In genomic region chrX:137167658-137168057, GRCm38 (mm10) we compare ENCODE assay signal across 27 mouse cellular contexts. TPM values are rescaled to one million over a fixed set of nuclear protein-coding genes. Genes with fewer than 3 reads are reported as not detected.
"Had no signal": no experiment of that assay in that cellular context is flagged by ENCODE, and none has a peak within 500 bp of the region (broad histone marks: within the 10 kb centered on the region; RNA-seq: fewer than 3 reads in every experiment).

No protein-coding gene starts in this region.

- H3K9me3 ChIP-seq: lung, embryonic 15.5 days; megakaryocyte, embryonic 14.5 days; midbrain, embryonic 13.5 days; midbrain, embryonic 15.5 days; neural tube, embryonic 13.5 days; neural tube, embryonic 15.5 days had no signal

- H3K27ac ChIP-seq: lung, embryonic 15.5 days; macrophage; midbrain, embryonic 13.5 days; midbrain, embryonic 15.5 days; neural tube, embryonic 13.5 days; neural tube, embryonic 15.5 days had no signal

- H3K4me3 ChIP-seq: lung, embryonic 15.5 days; megakaryocyte, embryonic 14.5 days; midbrain, embryonic 13.5 days; midbrain, embryonic 15.5 days; neural tube, embryonic 13.5 days; neural tube, embryonic 15.5 days had no signal

- H3K4me2 ChIP-seq: lung, embryonic 15.5 days; midbrain, embryonic 11.5 days; midbrain, embryonic 13.5 days; midbrain, embryonic 15.5 days; neural tube, embryonic 13.5 days; neural tube, embryonic 15.5 days had no signal

- H3K36me3 ChIP-seq: lung, embryonic 15.5 days; midbrain, embryonic 13.5 days; midbrain, embryonic 15.5 days; neural tube, embryonic 13.5 days; neural tube, embryonic 15.5 days had no signal

- H3K27me3 ChIP-seq: lung, embryonic 15.5 days; midbrain, embryonic 13.5 days; midbrain, embryonic 15.5 days; neural tube, embryonic 13.5 days; neural tube, embryonic 15.5 days had no signal

- DNase-seq: lung, adult 2 months; lung, postnatal 14 days; lung, postnatal 36 days; retina, postnatal 1 day; right cerebral cortex, adult 18-20 months; right cerebral cortex, postnatal 25 days; right cerebral cortex, postnatal 4 days; spleen, adult 18-20 months; thymus, adult 18-20 months; thymus, postnatal 14 days; thymus, postnatal 36 days had no signal

- H3K4me1 ChIP-seq: lung, embryonic 15.5 days; megakaryocyte, embryonic 14.5 days; midbrain, embryonic 13.5 days; midbrain, embryonic 15.5 days; neural tube, embryonic 13.5 days; neural tube, embryonic 15.5 days had no signal

- H3K9ac ChIP-seq: lung, embryonic 15.5 days; midbrain, embryonic 13.5 days; midbrain, embryonic 15.5 days; neural tube, embryonic 13.5 days; neural tube, embryonic 15.5 days had no signal

RNA-seq across cellular contexts. Expression of gene Esx1, which starts 45.8 kb away (rescaled TPM):
- total RNA-seq: megakaryocyte progenitor cell, adult 5-6 weeks; midbrain, postnatal 0 days; monocyte, adult 5-6 weeks had no signal
- polyA plus RNA-seq: lung, adult 2 months; lung, embryonic 15.5 days; lung, postnatal 0 days; macrophage; midbrain, embryonic 11.5 days; midbrain, embryonic 13.5 days; midbrain, embryonic 15.5 days; midbrain, postnatal 0 days; neural tube, embryonic 11.5 days; neural tube, embryonic 13.5 days; neural tube, embryonic 15.5 days; small intestine, adult 2 months; stomach, embryonic 14.5 days; stomach, embryonic 16.5 days had no signal
